Mouse (Mus musculus) mesoderm, embryonic 11.5 days (tissue): ENCODE results near the gene Adgrf3.
A peak's percentile ranks its signal among the peaks of the same experiment; 100 is the strongest.

Source experiments
- DNase-seq: peaks from one replicate; pipeline ENCODE4 v3.0.0-alpha.2; 2012; ENCODE audit warnings: low read depth, low spot score

The Adgrf3 gene

GRCm38 (mm10) chr5:30202221-30202620, 3.3 kb downstream of the Adgrf3 start:
- no peak for DNase-seq

DNA sequence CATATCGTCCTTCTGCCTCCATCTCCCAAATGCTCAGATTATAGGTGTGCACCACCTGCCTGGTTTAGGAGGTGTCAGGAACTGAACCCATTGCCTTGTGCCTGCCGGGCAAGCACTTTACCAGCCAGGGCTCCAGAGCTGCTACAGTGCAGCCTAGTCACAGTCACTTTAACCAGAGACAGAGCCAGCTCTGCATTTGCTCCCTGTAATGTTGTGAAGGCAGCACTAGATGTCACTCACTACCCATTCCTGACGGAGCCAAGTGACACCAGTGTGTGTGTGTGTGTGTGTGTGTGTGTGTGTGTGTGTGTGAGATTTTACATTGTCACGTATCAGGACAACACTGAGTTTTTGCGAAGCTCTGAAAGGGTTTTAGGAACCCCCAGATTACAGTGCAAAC, 4.0 kb downstream of the Adgrf3 start:
- DNase-seq: no peak

GRCm38 (mm10) chr5:30198257-30198656, 7.3 kb downstream of the Adgrf3 start:
- no peak for DNase-seq

DNA sequence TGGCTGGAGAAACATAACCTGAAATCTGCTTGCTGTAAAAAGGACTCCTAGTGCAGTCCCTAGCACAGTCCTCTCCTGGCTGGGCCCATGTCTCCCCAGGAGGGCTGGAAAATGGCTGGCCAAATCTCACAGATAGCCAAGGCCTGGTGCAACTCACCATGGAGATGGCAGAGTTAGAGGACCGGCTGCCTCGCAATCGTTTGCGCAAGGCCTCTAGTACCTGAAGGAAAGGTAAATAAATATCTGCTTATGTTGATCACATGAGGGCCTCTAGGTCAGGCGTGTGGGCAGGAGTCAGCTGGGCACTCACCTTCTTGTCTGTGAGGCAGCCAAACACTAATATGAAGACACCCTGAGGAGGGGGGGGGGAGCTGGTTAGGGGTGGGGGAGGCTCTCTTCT, 10.2 kb downstream of the Adgrf3 start:
- DNase-seq: no peak

- no peak for DNase-seq
Observed at GRCm38 (mm10) chr5:30192452-30192851, 13.1 kb downstream of the Adgrf3 start.

GRCm38 (mm10) chr5:30187687-30188485, 17.6 kb downstream of the Adgrf3 start:
- no peak for DNase-seq

GRCm38 (mm10) chr5:30175811-30176210, 29.7 kb downstream of the Adgrf3 start:
- DNase-seq: no peak

DNA sequence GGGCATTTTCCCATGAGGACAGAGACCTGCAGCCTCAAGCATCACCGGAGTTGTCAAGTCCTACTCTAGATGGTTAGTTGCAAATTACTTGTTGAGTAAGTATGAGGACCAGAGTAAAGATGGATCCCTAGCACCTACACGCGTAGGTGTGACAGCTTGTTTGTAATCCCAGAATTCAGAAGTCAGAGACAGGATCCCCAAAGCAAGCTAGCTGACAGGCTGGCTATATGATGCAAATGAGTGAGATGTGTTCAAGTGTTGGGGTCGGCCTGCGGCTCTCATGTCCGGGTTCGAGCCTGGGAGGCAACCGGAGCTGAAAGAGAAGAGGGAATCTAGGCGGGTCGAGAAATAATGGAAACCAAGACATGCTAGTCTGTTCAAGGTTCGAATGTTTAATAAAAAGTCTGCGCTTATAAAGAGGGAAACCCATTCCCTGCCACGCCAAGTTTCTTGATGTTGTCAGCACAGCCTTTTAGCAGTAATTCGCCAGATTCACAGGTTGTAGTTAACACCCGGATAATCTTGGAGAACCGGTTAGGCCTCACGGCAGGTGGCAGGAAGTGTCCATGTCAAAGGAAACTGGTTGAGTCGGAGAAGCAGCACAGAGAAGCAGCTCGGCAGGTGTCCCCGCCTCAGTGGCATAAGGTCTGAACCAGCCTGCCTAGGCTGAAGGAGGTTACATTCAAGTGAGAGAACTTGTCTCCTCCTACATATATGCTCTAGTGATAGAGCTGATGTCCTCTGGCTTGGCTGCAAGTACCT, 32.4 kb downstream of the Adgrf3 start:
- no peak for DNase-seq

- peak; percentile 66 for DNase-seq
Observed at GRCm38 (mm10) chr5:30172115-30172514, 33.4 kb downstream of the Adgrf3 start.

- DNase-seq: no peak
Observed at GRCm38 (mm10) chr5:30170303-30170940, 35.1 kb downstream of the Adgrf3 start.

- DNase-seq: no peak
Observed at GRCm38 (mm10) chr5:30165234-30165946, 40.1 kb downstream of the Adgrf3 start.

DNA sequence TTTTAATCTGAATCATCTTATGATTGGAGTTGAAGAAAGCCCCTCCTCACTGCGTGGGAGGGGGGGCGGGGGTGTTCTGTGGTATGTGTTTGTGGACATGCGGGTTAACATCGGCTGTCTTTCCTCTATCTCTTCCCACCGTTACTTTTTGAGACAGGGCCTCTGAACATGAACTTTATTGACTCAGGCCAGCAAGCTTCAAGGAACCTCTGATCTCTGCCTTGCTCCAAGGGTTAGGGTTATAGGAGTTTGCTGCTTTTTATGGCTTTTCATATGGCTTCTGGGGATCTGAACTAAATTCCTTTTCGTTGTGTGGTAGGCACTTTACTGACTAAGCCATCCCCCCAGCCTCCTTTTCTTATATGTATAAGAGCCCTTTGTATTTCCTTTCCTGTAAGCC, 43.2 kb downstream of the Adgrf3 start:
- DNase-seq: no peak

- no peak for DNase-seq
Observed at GRCm38 (mm10) chr5:30161836-30162235, 43.7 kb downstream of the Adgrf3 start.

GRCm38 (mm10) chr5:30159601-30160000, 45.9 kb downstream of the Adgrf3 start:
- no peak for DNase-seq

GRCm38 (mm10) chr5:30155821-30156629, 49.5 kb downstream of the Adgrf3 start:
- no peak for DNase-seq

GRCm38 (mm10) chr5:30155395-30155792, 50.1 kb downstream of the Adgrf3 start:
- no peak for DNase-seq

DNA sequence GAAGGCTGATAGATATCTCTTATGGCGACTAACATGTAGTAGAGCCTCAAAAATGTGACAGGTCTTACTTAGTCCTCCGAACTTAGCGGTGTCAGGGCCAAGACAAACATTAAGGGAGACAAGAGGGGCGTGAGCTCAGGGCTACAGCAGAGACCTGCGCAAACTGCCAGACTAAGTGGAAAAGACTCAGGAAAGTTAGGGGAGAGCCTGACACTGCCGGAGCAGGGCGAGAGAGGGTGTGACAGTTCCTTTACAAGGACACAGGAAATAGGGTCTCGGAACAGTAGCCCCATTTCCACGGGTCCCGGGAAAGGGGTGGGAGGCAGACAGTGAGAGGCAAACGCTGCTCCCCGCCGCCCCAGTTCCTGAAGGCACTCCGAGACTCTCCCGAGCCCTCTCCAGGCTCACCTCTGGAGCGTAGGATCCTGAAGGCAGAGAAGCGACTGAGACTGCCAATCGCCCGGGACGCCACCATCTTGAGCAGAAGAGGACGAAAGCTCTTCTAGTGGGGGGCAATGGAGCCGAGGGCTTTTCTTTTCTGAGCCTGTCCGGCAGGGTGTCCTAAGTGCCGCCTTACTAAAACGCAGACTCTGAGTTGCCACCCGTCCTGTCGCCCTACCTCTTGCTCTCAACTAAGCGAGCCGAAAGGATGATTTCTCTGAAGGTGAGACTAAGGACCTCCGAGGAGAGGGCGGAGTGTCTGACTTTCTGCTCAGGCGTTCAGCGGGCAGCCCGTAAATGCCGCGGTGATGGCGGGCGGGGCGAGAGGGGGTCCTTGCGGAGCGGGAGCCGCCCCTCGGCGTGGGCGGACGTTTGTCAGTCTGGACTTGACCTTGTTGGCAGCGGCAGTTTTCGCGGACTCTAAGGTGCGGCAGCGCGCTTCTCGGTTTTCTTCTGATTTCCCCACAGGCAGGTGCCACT, 50.8 kb downstream of the Adgrf3 start, which contains the start of the genes Hadha and Hadhb:
Gene Hadha, minus strand, starts transcription at position 689 of the 921 bp plus-strand sequence.
Gene Hadhb, plus strand, starts transcription at position 775 of the 921 bp plus-strand sequence.
- peak; percentile 89 for DNase-seq

DNA sequence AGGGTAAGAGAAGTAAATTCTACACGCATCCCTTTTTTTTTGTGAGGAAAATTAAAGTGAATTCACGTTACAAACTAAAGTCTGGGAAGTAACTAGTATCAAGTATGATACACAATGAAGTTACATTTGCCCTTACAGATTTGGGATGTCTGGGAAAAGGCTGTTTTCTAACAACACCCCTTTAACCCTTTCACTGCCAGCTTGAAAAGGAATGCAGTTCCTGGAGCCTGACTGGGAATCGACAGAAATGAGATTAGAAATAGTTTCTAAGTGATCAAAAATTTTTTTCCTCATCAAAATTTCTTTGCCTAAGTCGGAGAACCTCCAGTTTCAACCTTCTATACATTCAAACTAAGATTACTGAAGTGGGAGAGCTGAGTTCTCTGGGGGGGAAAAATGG, 51.5 kb downstream of the Adgrf3 start:
- peak; percentile 47 for DNase-seq

- no peak for DNase-seq
Observed at GRCm38 (mm10) chr5:30153222-30153621, 52.3 kb downstream of the Adgrf3 start.

GRCm38 (mm10) chr5:30152413-30152812, 53.1 kb downstream of the Adgrf3 start:
- no peak for DNase-seq
